Mouse (Mus musculus) neural tube, embryonic 11.5 days (tissue): ENCODE measurements around the gene Olfr433. TPM values are rescaled to one million over a fixed set of nuclear protein-coding genes. Genes with fewer than 3 reads are reported as not detected.
"Not testable (repeated sequence)": the region's sequence is repeated elsewhere in the genome, so short reads cannot be mapped to it uniquely, and the experiment has no call there.

ENCODE experiments used
- ATAC-seq: fragments of 200-750 bp; cut with Nextera tagmentation; 2 replicates; pipeline ENCODE4 v1.8.0; 2017; ENCODE audit warnings: moderate number of reproducible peaks, mild to moderate bottlenecking, moderate TSS enrichment, moderate library complexity; ENCODE audit not compliant: insufficient read depth, low FRiP score, low TSS enrichment
- DNase-seq: peaks from one replicate; pipeline ENCODE4 v3.0.0-alpha.2; 2015; ENCODE audit warnings: low spot score
- H3K27ac ChIP-seq: fragments of 300-500 bp; sonication (generic); 2 replicates; pipeline ENCODE4 v1.5.1; 2014; ENCODE audit warnings: low read depth, mild to moderate bottlenecking, low read length
- H3K27me3 ChIP-seq: fragments of 300-500 bp; sonication (generic); 2 replicates; pipeline ENCODE4 v1.6.1; 2014; ENCODE audit warnings: mild to moderate bottlenecking, low read length, mixed read lengths; ENCODE audit not compliant: control insufficient read depth, insufficient read depth
- H3K36me3 ChIP-seq: fragments of 300-500 bp; sonication (generic); 2 replicates; pipeline ENCODE4 v1.6.1; 2014; ENCODE audit warnings: mild to moderate bottlenecking, low read length, moderate library complexity, mixed read lengths; ENCODE audit not compliant: control insufficient read depth, insufficient read depth
- H3K4me1 ChIP-seq: fragments of 300-500 bp; sonication (generic); 2 replicates; pipeline ENCODE4 v1.6.1; 2014; ENCODE audit warnings: low read length, mixed read lengths; ENCODE audit not compliant: control insufficient read depth, insufficient read depth
- H3K4me2 ChIP-seq: fragments of 300-500 bp; sonication (generic); 2 replicates; pipeline ENCODE4 v1.6.1; 2014; ENCODE audit warnings: low read depth, mild to moderate bottlenecking, moderate library complexity
- H3K4me3 ChIP-seq: fragments of 300-500 bp; sonication (generic); 2 replicates; pipeline ENCODE4 v1.5.1; 2014; ENCODE audit warnings: low read depth, low read length
- H3K9ac ChIP-seq: fragments of 300-500 bp; sonication (generic); 2 replicates; pipeline ENCODE4 v1.6.1; 2014; ENCODE audit warnings: mild to moderate bottlenecking, low read length
- H3K9me3 ChIP-seq: fragments of 300-500 bp; sonication (generic); 2 replicates; pipeline ENCODE4 v1.6.1; 2016; ENCODE audit warnings: low read length; ENCODE audit not compliant: control insufficient read depth
- WGBS: fragments of 180-500 bp; shearing (Covaris S2); extraction: QIAGEN DNeasy Blood & Tissue Kit; methylation state at CpG from one replicate; pipeline ENCODE4 v1.1.7; 2014; 5-methylcytosine and 5-hydroxymethylcytosine counted together
- polyA plus RNA-seq: library from polyadenylated mRNA; unstranded; fragments of >200 nt; fragmentation: Nextera tagmentation; extraction: Ambion mirVana; gene quantifications from 2 replicates; pipeline ENCODE4 v1.2.1, GENCODE M21; 2014

The Olfr433 gene
- polyA plus RNA-seq, result not detected in 2 replicates

DNA sequence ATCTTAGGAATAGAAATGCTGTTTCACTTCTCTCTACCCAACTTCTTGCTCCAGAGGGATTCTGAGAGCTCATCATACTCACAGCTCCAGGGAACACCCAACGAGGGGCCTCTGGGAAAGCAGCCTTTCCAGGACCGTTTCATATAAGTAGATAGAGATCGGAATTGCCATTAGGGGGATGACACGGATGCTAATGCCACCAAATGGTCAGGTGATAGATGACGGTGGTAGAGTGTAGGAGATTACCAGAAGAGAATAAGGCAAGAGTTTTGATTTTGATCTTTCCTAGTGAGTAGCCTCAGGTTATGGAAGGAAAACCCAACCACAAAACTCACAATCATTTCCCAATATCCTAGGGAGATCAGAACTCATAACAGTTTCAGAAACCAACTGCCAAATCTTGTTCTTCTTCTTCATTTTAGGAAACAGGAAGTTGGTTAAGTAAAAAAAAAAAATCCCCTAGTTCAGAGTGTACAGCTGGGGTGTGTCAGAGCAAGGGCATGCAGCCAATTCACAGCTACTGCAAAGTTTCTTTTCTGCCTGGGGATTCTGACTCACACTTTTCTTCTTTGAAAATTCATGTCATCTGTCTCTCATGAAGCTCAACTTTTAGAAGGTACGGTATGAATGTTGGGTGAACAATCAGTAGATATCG, at the start of gene Olfr433:
Gene Olfr433 (plus strand): TSS at position 183 of the 655 bp plus-strand sequence.
- ATAC-seq (no peak), DNase-seq (no peak)
- Histone ChIP-seq H3K4me1 (no peaks in the 10 kb centered on the region), H3K4me3 (no peak within 1 kb of the TSS), H3K27me3 (no peaks in the 10 kb centered on the region), H3K9ac (no peak within 1 kb of the TSS), H3K9me3 (no peaks in the 10 kb centered on the region), H3K4me2 (no peak within 1 kb of the TSS), H3K36me3 (no peaks in the 10 kb centered on the region), H3K27ac (no peak within 1 kb of the TSS)
- 84% methylated on average over 7 of the region's 7 CpGs for WGBS

DNA sequence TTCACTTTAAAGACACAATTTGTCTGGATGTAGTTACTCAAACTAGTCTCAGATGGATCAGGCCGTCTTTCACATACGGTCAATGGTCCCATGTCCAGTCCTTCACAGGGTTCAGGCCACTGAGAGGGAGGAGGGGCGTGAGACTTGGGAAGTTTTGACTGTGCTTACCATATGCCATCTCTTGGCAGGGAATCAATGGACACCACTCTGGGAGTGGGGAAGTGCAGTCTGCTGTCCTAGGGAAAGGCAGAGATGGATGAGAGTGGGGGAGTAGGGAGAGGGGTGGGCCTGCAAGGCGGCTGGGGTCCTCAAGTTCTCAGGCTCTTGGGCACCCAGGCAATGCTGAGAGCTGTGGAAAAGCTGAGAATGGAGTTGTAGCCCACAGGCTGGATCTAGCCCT, 45.5 kb upstream of the Olfr433 start:
- Histone ChIP-seq H3K9me3 (no peaks in the 10 kb centered on the region), H3K27ac (no peak overlapping the region), H3K27me3 (no peaks in the 10 kb centered on the region), H3K36me3 (no peaks in the 10 kb centered on the region), H3K4me1 (no peaks in the 10 kb centered on the region), H3K9ac (no peak overlapping the region), H3K4me2 (no peak overlapping the region), H3K4me3 (no peak overlapping the region)
- 83% methylated on average over 4 of the region's 4 CpGs for WGBS
- ATAC-seq (no peak), DNase-seq (no peak)

DNA sequence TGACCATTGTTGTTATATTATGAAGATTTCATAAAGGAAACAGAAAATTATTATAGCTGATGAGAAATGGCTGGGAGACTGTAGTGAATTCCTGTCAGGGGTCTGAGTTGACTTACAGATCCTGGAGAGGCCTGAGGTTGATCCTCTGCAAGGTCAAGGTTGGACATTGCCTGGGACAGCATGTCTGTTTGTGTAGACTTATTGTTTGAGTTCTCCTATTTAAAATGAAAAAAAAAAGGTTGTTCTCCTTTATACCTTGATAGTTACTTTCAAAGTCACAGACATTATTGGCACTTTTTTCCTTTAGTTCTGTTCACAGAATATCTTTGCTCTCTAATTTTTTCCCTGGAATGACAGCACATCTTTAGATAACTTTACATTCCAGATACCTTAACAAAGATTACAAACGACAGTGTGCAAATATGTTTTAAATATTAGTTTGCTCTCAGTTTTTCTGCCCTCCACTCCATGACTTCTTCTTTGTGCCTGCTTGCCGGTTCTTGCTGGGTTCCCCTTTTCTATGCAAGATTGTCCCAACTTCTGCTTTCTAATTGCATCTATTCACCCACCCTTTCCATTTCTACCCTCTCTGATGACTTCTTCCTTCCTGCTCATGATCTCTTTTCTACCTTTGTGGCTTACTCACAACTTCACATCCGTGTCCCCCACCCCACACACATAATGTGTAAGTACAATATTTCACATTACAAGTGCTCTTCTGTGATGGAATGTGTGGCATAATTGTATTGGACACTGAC, 36.0 kb upstream of the Olfr433 start:
- DNase-seq, H3K27me3 ChIP-seq, H3K27ac ChIP-seq, H3K4me3 ChIP-seq, ATAC-seq, H3K4me1 ChIP-seq, H3K36me3 ChIP-seq, H3K9me3 ChIP-seq, H3K9ac ChIP-seq, H3K4me2 ChIP-seq: not testable (repeated sequence)
- WGBS, result 89% methylated on average over 2 of the region's 3 CpGs

DNA sequence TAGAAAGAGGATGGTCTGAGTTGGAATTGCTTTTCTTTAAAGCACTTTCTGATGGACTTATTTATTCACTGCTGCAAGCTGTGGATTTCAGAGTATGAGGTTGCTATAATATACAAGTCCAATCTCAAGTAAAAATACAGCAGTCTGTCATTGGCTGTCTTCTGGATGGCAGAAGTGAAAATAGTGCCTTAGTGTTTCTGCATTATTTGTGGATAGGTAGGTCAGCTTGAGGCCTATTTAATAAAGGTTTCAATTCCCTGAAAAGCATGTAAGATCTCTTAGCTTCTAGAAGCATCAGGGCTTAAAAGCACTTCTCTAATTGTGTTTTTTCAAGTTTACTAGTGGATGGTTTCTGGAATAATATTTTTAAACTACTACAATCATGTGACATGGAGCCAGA, 33.5 kb upstream of the Olfr433 start:
- not testable (repeated sequence) for H3K4me1 ChIP-seq, DNase-seq, H3K4me3 ChIP-seq, H3K9me3 ChIP-seq, H3K27ac ChIP-seq, H3K36me3 ChIP-seq, H3K9ac ChIP-seq, H3K4me2 ChIP-seq, H3K27me3 ChIP-seq, ATAC-seq

DNA sequence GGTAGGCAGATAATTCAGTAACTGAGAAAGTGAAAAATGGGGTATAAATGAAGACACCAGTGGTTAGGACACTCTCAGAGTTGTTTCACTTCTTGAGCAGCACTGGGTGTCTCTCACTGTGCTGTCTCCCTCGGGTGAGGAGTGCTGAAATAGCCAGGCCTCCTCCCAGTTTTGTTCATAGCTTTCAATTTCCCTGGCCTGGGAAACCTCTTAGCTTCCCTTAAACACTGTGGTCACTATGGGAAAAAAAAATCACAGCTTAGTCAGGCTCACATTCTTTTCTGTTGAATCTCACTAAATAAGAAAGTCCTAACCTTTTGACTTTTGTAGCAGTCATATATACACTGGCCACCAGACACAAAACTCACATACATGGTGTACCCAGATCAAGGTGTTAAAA, 8.8 kb upstream of the Olfr433 start, which contains the start of gene Ifi205:
Gene Ifi205 (minus strand): TSS at position 113 of the 400 bp plus-strand sequence.
- ATAC-seq (no peak), DNase-seq (no peak)
- WGBS, result 48% methylated on average over 1 of the region's 1 CpGs
- Histone ChIP-seq H3K4me1 (no peaks in the 10 kb centered on the region), H3K27ac (no peak within 1 kb of the TSS), H3K36me3 (no peaks in the 10 kb centered on the region), H3K4me2 (no peak within 1 kb of the TSS), H3K9ac (no peak within 1 kb of the TSS), H3K27me3 (no peaks in the 10 kb centered on the region), H3K9me3 (no peaks in the 10 kb centered on the region), H3K4me3 (no peak within 1 kb of the TSS)

DNA sequence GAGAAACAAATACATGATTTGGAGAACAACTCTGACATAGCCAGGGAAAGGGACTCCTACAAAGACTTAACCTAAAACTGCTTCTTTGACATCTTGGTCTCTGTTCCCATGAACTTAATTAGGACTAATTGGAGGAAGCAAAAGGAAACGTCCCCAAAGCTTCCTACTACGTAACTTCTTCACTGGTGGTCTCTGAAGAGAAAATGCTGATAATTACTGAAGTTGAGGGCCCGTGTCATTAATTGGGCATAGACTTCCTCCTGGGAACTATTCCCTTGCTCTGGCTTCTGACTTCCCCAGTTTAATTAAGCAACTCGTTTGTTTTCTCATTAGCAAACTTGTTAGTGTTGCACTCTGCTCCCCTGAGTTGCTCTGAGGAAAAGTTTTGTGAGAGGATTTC, 4.7 kb upstream of the Olfr433 start:
- no peak overlapping the region for H3K4me3 ChIP-seq
- no peak for ATAC-seq
- WGBS, result 75% methylated on average over 4 of the region's 4 CpGs

DNA sequence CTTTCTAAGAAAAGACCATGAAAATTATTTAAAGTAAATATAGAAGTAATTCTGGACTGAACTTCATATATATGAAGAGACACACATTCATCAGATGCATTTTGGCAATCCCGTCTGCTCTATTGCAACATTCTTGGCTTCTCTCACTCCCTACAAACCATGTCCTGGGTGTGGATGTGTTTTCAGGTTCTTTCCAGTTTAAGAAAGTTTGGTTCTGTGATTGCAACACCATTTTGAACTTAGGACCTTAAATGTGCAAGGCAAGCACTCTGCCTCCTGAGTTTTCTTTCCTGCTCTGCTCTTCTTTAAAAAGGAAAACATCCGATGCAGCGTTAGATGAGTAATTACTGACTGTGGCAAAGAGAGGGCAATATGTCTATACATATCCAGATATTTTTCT, 2.0 kb upstream of the Olfr433 start:
- no peak overlapping the region for H3K4me2 ChIP-seq
- no peak overlapping the region for H3K9ac ChIP-seq
- H3K4me1 ChIP-seq, result no peaks in the 10 kb centered on the region
- no peak for DNase-seq
- WGBS, result 89% methylated on average over 3 of the region's 3 CpGs
- H3K36me3 ChIP-seq, result no peaks in the 10 kb centered on the region
- H3K9me3 ChIP-seq, result no peaks in the 10 kb centered on the region
- H3K4me3 ChIP-seq, result no peak overlapping the region
- no peak for ATAC-seq
- H3K27ac ChIP-seq, result no peak overlapping the region
- no peaks in the 10 kb centered on the region for H3K27me3 ChIP-seq

More for the DNA sequence above, 4.7 kb upstream of the Olfr433 start:
- H3K4me1 ChIP-seq, result no peaks in the 10 kb centered on the region
- H3K36me3 ChIP-seq, result no peaks in the 10 kb centered on the region
- no peak for DNase-seq
- no peak overlapping the region for H3K9ac ChIP-seq
- H3K4me2 ChIP-seq, result no peak overlapping the region
- H3K27me3 ChIP-seq, result no peaks in the 10 kb centered on the region
- H3K9me3 ChIP-seq, result no peaks in the 10 kb centered on the region
- H3K27ac ChIP-seq, result no peak overlapping the region

DNA sequence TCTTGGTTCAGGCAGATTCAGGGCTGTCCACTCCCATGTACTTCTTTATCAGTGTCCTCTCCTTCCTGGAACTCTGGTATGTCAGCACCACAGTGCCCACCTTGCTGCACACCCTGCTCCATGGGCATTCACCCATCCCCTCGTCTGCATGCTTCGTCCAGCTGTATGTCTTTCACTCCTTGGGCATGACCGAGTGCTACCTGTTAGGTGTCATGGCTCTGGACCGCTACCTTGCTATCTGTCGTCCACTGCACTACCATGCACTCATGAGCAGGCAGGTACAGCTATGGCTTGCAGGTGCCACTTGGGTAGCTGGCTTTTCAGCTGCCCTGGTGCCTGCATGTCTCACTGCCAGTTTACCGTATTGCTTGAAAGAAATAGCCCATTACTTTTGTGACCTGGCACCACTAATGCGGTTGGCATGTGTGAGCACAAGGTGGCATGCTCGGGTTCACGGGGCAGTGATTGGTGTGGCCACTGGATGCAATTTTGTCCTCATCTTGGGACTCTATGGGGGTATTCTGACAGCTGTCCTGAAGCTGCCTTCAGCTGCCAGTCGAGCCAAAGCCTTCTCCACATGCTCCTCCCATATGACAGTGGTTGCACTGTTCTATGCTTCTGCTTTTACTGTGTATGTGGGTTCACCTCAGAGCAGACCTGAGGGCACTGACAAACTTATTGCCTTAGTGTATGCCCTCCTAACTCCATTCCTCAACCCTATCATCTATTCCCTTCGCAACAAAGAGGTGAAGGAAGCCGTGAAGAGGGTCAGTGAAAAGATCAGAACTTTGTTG, 1.8 kb downstream of the Olfr433 start:
- H3K36me3 ChIP-seq, H3K9me3 ChIP-seq, H3K27me3 ChIP-seq, H3K4me3 ChIP-seq, DNase-seq, H3K9ac ChIP-seq, H3K4me1 ChIP-seq, H3K4me2 ChIP-seq, H3K27ac ChIP-seq: not testable (repeated sequence)
- 92% methylated on average over 12 of the region's 12 CpGs for WGBS
- peak; percentile 35; the same call in 1 of the 2 replicates for ATAC-seq
